Mouse (Mus musculus) liver, embryonic 14.5 days (tissue): ENCODE data around the gene Relb. TPM values are rescaled to one million over a fixed set of nuclear protein-coding genes. Genes with fewer than 3 reads are reported as not detected.

ENCODE experiments used
- ATAC-seq: fragments of 200-750 bp; cut with Nextera tagmentation; 2 replicates; pipeline ENCODE4 v1.8.0; 2017; ENCODE audit warnings: moderate number of reproducible peaks, mild to moderate bottlenecking, moderate library complexity; ENCODE audit not compliant: insufficient read depth
- DNase-seq, 3 experiments: peaks; one replicate each; pipeline ENCODE4 v3.0.0-alpha.2; 2012 to 2013; ENCODE audit warnings: low read depth in 3 of 3, low spot score in 3 of 3
- H3K27ac ChIP-seq: fragments of 300-500 bp; sonication (generic); 2 replicates; pipeline ENCODE4 v1.5.1; 2014; ENCODE audit warnings: moderate library complexity, mild to moderate bottlenecking, control low read depth, inconsistent platforms
- H3K27me3 ChIP-seq: fragments of 300-500 bp; sonication (generic); 2 replicates; pipeline ENCODE4 v1.6.1; 2014; ENCODE audit warnings: mild to moderate bottlenecking, low read length, moderate library complexity; ENCODE audit not compliant: control insufficient read depth, insufficient read depth
- H3K36me3 ChIP-seq: fragments of 300-500 bp; sonication (generic); replicated peaks from 2 replicates; pipeline ENCODE4 v1.6.1; 2014; ENCODE audit warnings: low read depth; ENCODE audit not compliant: control insufficient read depth, insufficient read depth
- H3K4me1 ChIP-seq, 2 experiments: fragments of 200-500 bp in 1 of 2; fragments of 300-500 bp in 1 of 2; sonication (generic) in 1 of 2; replicated peaks; 2 replicates each; pipeline ENCODE4 v1.6.1; 2012 to 2014; ENCODE audit warnings: antibody characterized with exemption in 1 of 2, inconsistent platforms in 1 of 2, low read length in 1 of 2; ENCODE audit not compliant: control insufficient read depth in 2 of 2, insufficient read depth in 2 of 2
- H3K4me2 ChIP-seq: fragments of 300-500 bp; sonication (generic); 2 replicates; pipeline ENCODE4 v1.6.1; 2014; ENCODE audit warnings: low read depth, mild to moderate bottlenecking, control low read depth, moderate library complexity
- H3K4me3 ChIP-seq, 2 experiments: fragments of 200-500 bp in 1 of 2; fragments of 300-500 bp in 1 of 2; sonication (generic) in 1 of 2; 2 replicates each; pipeline ENCODE4 v1.5.1; 2012 to 2014; ENCODE audit warnings: low read depth in 2 of 2, low read length in 2 of 2, mild to moderate bottlenecking in 2 of 2, control low read depth in 1 of 2, inconsistent platforms in 1 of 2, moderate library complexity in 1 of 2; ENCODE audit not compliant: insufficient read depth in 1 of 2
- H3K9ac ChIP-seq: fragments of 300-500 bp; sonication (generic); replicated peaks from 2 replicates; pipeline ENCODE4 v1.6.1; 2014; ENCODE audit warnings: mild to moderate bottlenecking, control low read depth, moderate library complexity
- H3K9me3 ChIP-seq: fragments of 300-500 bp; sonication (generic); 2 replicates; pipeline ENCODE4 v1.6.1; 2016; ENCODE audit warnings: low read length, mixed read lengths; ENCODE audit not compliant: control insufficient read depth
- CTCF ChIP-seq: IDR thresholded peaks from 2 replicates; pipeline ENCODE4 v1.5.1; 2016; ENCODE audit warnings: antibody characterized with exemption, low read depth, control low read depth
- EP300 ChIP-seq: IDR thresholded peaks from 2 replicates; pipeline ENCODE4 v1.6.1; 2016; ENCODE audit warnings: antibody characterized with exemption, low read depth
- WGBS: fragments of 180-500 bp; shearing (Covaris S2); extraction: QIAGEN DNeasy Blood & Tissue Kit; methylation state at CpG from one replicate; pipeline ENCODE4 v1.1.7; 2014; ENCODE audit not compliant: insufficient replicate concordance; 5-methylcytosine and 5-hydroxymethylcytosine counted together
- polyA plus RNA-seq, 2 experiments: library from polyadenylated mRNA; depleted of rRNA in 1 of 2; stranded (reverse) in 1 of 2; unstranded in 1 of 2; fragments of >200 nt; fragmentation: Nextera tagmentation in 1 of 2; extraction: Ambion mirVana in 1 of 2; gene quantifications; 2 replicates each; pipeline versions ENCODE4 v1.2.1 to v1.2.3; 2012 to 2014

Relb gene
- polyA plus RNA-seq, 2 experiments: 0.89 to 1.1 TPM

DNA sequence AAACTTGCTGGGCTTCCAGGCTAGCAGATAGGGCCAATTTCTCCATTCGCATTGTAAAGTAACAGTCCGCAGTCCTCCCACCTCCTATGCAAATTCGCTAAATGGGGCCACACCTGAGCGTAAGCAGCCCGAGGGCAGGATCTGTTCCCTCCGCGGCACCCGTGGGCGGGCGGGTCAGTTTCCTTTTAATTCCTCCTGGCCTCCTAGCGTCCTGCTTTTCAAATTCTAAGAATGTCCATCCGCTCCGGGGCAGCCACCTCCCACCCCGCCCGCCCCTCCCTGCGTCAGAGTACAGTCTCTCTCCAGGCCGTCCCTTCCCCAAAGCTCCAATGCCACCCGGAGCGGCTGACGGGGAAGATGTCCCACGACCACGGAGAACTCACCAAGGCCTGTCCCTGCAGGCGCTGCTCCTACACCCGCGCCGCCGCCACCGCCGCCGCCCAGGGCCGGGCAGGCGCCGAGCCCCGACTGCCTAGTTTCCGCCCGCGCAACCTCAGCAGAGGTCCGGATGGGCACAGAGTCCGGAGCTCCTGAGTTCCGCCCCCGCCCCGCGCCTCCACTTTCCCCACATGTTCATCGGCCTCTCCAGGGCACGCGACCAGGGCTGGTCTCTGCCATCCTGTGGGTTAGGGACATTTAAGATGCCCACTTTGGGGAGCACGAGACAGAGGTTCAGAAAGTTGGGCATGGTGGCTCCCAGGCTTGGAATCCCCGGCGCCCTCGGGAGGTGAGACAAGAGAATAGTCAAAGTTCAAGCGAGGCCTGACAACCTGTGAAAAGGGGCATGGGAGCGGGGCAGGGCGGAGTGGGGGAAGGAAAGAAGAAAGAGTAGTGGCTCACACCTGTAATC, 56.1 kb downstream of the Relb start:
- ATAC-seq: peak; percentile 90
- Histone ChIP-seq H3K9me3 (no peaks in the 10 kb centered on the region), H3K9ac (peak overlapping the region; percentile 94), H3K4me2 (peak overlapping the region; percentile 90), H3K27me3 (no peaks in the 10 kb centered on the region; the same call in 1 of the 2 replicates), H3K27ac (peak overlapping the region; percentile 87), H3K4me3 (peak overlapping the region; percentile 88 to 92), H3K36me3 (peaks cover 9% of the 10 kb centered on the region), H3K4me1 (peaks cover 37 to 39% of the 10 kb centered on the region in 2 experiments)
- 1% methylated on average over 53 of the region's 53 CpGs for WGBS
- peak; percentile 55 to 69 (median 64) for DNase-seq
- TF ChIP-seq EP300 (no peak), CTCF (peak; percentile 20; the same call in 1 of the 2 replicates)

DNA sequence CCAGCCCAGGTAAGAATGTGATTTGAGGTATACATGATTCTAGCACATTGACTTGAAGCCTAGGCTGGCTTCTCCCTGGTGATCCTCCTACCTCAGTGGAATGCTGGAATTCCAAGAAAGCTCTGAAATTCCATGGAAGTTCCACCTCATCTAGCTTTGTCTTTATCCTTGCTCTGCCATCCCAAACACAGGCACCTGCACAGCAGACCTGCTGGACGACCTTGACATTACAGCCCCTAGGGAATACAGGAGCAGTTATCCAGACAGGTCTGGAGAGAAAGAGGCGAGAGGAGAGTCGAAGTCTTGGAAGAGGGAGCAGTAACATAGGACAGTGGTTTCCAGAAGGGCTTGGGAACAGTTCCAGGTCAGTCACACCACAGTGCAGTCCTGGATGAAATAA, 59.6 kb downstream of the Relb start:
- H3K27ac ChIP-seq: no peak overlapping the region
- H3K9me3 ChIP-seq: no peaks in the 10 kb centered on the region
- no peak overlapping the region; the same call in 1 of the 2 replicates for H3K9ac ChIP-seq
- ATAC-seq (no peak), DNase-seq (no peak)
- H3K36me3 ChIP-seq: peaks cover 21% of the 10 kb centered on the region
- H3K4me1 ChIP-seq: peaks cover 23 to 25% of the 10 kb centered on the region in 2 experiments
- H3K4me3 ChIP-seq: no peak overlapping the region
- 69% methylated on average over 3 of the region's 3 CpGs for whole genome bisulfite sequencing
- TF ChIP-seq CTCF (no peak), EP300 (no peak)
- no peaks in the 10 kb centered on the region for H3K27me3 ChIP-seq
- H3K4me2 ChIP-seq: no peak overlapping the region

DNA sequence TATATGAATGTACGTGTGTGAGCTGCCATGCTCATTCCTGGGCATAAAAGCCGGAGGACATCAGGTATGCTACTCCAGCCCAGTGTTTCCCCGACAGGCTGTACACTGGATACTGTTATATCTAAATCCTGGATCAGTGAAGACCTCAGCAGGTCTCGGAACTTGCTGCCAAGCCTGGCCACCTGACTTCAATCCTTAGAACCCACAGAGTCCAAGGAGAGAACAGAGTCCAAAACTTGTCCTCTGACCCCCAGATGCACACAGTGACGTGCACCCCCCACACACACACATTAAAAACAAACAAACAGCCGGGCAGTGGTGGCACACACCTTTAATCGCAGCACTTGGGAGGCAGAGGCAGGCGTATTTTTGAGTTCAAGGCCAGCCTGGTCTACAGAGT, 61.8 kb downstream of the Relb start:
- Histone ChIP-seq H3K36me3 (peaks cover 26% of the 10 kb centered on the region), H3K27ac (no peak overlapping the region), H3K27me3 (no peaks in the 10 kb centered on the region), H3K4me2 (no peak overlapping the region), H3K9ac (no peak overlapping the region), H3K4me3 (no peak overlapping the region), H3K9me3 (peaks cover 4% of the 10 kb centered on the region), H3K4me1 (peaks cover 37 to 40% of the 10 kb centered on the region in 2 experiments)
- DNase-seq (no peak), ATAC-seq (no peak)
- 88% methylated on average over 8 of the region's 8 CpGs for WGBS
- TF ChIP-seq CTCF (no peak), EP300 (no peak)

DNA sequence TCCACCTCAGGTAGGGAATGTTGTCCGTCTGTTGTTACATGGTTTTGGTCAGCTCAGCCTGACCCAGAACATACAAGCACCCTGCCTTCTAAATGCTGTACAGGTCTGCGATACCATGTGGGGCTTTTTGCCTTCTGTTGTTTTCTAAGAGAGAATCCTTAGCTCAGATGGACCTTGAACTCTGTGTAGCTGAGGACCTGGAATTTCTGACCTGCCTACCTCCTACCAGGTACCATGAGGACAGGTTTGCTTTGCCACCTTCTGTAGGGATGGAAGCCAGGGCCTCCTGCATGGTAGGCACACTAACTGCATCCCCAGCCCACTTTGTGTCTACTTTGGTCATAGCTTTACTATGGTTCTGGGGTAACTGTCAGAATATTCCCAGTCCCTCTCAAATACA, 63.4 kb downstream of the Relb start:
- H3K27ac ChIP-seq: peak overlapping the region; percentile 44
- ATAC-seq (no peak), DNase-seq (no peak)
- peaks cover 25% of the 10 kb centered on the region for H3K36me3 ChIP-seq
- no peak overlapping the region for H3K4me2 ChIP-seq
- TF ChIP-seq CTCF: no peak
- TF ChIP-seq EP300: no peak
- H3K4me1 ChIP-seq: peaks cover 28 to 29% of the 10 kb centered on the region in 2 experiments
- H3K9me3 ChIP-seq: peaks cover 4% of the 10 kb centered on the region
- no peak overlapping the region for H3K9ac ChIP-seq
- WGBS: 89% methylated on average over 2 of the region's 2 CpGs
- no peaks in the 10 kb centered on the region for H3K27me3 ChIP-seq
- H3K4me3 ChIP-seq: no peak overlapping the region

DNA sequence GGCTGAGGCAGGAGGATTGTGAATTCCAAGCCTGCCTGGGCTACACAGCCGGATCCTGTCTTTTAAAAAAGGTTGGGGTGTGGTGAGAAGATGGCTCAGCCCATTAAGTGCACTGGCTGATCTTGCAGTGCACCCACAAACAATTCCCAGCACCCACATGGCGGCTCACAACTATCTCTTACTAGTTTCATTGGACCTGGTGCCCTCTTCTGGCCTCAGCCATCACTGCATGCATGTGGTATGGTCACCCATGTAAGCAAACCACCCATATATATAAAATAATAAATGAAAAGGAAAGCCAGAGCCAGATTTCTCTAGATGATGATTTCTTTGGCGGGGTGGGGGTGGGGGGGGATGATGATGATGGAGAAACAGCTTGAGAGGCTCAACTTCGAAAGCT, 64.8 kb downstream of the Relb start:
- H3K9me3 ChIP-seq: peaks cover 4% of the 10 kb centered on the region
- peaks cover 17% of the 10 kb centered on the region for H3K36me3 ChIP-seq
- TF ChIP-seq CTCF (peak; percentile 49; the same call in 1 of the 2 replicates), EP300 (no peak)
- H3K27ac ChIP-seq: peak overlapping the region; percentile 97
- peaks cover 32 to 38% of the 10 kb centered on the region in 2 experiments for H3K4me1 ChIP-seq
- peak overlapping the region in 1 of 2 experiments; percentile 95; a peak in 2 of 4 replicates for H3K4me3 ChIP-seq
- H3K4me2 ChIP-seq: peak overlapping the region; percentile 94
- no peak for ATAC-seq
- H3K27me3 ChIP-seq: no peaks in the 10 kb centered on the region
- WGBS: 83% methylated on average over 4 of the region's 4 CpGs
- peak overlapping the region; percentile 94 for H3K9ac ChIP-seq
- no peak for DNase-seq
